Mouse (Mus musculus) neutrophil, adult 59 days (primary cell): ENCODE data around the gene Myo3a. TPM values are rescaled to one million over a fixed set of nuclear protein-coding genes. Genes with fewer than 3 reads are reported as not detected.

ENCODE experiments used
- total RNA-seq, 2 experiments: library from RNA; stranded (reverse); gene quantifications; 1 replicate in 1 of 2; 2 replicates in 1 of 2; pipeline ENCODE4 v1.2.4; 2023

The Myo3a gene
- not detected for total RNA-seq

GRCm38 (mm10) chr2:22227308-22227707, at the start of gene Myo3a:
Gene Myo3a (plus strand): TSS chr2:22227503.

GRCm38 (mm10) chr2:22621828-22622731, 394.8 kb downstream of the Myo3a start, which contains the start of gene Gad2:
Gene Gad2 (plus strand): TSS chr2:22622205.

